Mouse (Mus musculus) heart, adult 2 months (tissue): ENCODE data around the gene Prcc.

Experiments
- CTCF ChIP-seq: fragments of 200-600 bp; IDR thresholded peaks from 2 replicates; pipeline ENCODE4 v1.8.1; 2022; ENCODE audit warnings: antibody characterized with exemption, mild to moderate bottlenecking, moderate library complexity
- EP300 ChIP-seq: fragments of 200-500 bp; IDR thresholded peaks from 2 replicates; pipeline ENCODE4 v1.6.1; 2011; ENCODE audit warnings: low read depth, low read length, control low read depth; ENCODE audit not compliant: insufficient read depth

- TF ChIP-seq EP300 (no peak), CTCF (no peak)
Observed at GRCm38 (mm10) chr3:87934501-87934900, 49.1 kb upstream of the Prcc start.
